Mouse (Mus musculus) urinary bladder, postnatal 25 days (tissue): ENCODE results near the gene Gabrg3.

Source experiments
- DNase-seq: peaks from one replicate; pipeline ENCODE4 v3.0.0; 2022; ENCODE audit warnings: low spot score

The Gabrg3 gene

DNA sequence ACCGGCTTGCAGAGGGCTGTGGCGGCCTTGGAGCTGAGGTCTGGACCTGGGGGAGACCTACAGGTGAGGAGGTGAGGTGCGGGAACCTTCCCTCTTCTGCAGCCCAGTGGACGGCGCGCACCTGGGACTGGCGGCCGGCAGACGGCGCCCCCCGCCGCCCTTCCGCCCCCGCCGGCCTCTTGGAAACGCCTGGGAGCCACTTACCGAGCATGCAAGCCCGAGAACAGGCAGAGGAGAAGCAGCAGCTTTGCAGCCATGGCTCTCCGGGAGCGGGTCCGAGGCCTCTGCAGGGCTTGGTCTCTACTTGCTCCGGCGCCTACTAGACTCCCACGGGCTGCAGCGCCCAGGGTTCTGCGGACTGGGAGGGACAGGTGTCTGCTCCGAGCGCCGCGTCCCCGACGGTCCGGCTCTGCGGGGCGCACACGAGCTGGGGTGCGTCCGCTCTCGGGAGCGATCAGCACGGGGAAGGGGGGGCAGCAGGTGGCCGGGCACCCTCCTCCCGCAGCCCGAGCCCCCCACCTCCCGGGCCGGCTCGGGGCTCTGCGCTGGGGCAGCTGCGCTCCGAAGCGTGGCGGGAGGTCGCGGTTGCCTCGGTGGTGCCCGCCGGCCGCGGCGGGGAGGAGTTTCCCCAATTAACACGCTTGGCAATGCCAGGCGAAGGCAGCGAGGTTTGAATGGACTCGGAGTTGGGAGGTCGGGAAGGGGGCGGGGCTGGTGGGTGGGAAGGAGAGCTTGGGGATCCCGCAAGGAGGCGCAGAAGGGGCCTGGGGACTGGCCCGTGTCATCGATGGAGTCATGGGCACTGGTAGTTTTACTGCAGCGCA lies at the start of gene Gabrg3:
Gabrg3 (minus strand) TSS at position 672 of the 824 bp plus-strand sequence.
- no peak for DNase-seq

GRCm38 (mm10) chr7:57422675-57423074 lies 35.7 kb upstream of the Gabrg3 start:
- DNase-seq, result no peak

GRCm38 (mm10) chr7:57421044-57421443 lies 34.1 kb upstream of the Gabrg3 start:
- DNase-seq, result no peak

DNA sequence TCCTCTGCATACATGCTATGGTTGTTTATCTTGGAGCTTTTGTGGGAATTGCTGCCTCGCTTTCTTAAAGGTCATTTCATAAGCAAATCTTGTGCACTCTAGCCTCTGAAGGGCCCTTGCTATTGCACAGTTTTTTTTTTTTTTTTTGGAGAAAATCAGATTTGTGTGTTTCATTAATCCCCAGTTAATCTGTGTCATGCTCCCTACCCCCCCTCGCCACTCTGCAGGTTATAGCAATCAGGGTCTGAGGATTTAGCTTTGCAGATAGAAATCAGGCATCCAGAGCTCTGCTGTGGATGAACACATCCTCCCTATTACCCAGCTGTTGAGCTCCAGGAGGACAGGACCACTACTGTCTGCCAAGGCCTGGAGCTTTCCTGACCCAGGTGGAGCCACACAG lies 32.4 kb upstream of the Gabrg3 start, which contains the start of gene Gabrb3:
Gabrb3 (plus strand) TSS at position 301 of the 400 bp plus-strand sequence.
- DNase-seq, result no peak

DNA sequence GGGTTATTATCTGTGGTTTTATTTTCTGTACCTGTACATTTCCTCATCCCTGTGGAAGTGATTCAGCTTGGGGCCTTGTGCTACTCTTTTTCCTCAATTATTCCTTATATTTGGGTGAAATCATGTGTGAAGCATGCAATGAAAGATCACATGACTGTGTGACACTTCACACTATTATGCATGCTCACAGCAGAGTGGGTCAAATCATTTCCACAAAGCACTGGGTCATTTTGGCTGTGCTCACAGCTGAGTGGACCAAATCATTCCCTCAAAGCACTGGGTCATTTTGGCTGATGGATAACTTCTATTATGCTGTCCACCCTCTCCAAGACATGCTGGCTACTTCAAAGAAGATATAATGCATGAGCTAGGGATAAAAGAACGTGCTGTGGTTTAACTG lies 25.9 kb upstream of the Gabrg3 start:
- DNase-seq, result no peak

DNA sequence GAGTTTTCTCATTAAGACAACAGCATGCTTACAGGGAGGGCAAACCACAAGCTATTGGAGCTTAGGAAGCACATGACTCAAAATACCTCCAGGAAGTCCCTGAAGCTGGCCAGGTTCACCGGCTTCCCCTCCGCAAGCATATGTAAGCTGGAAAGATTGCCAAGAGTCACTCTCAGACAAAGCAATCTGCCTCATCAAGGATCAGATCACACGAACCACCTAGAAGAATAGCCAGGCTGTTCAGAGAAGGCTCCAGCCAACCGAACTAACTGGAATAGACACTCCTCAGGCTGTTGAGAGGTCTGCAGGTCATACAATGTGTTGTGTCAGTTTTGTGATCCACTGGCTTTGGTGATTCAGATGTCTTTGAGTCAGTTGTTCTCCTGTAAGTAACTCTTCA lies 24.2 kb upstream of the Gabrg3 start:
- DNase-seq, result no peak

DNA sequence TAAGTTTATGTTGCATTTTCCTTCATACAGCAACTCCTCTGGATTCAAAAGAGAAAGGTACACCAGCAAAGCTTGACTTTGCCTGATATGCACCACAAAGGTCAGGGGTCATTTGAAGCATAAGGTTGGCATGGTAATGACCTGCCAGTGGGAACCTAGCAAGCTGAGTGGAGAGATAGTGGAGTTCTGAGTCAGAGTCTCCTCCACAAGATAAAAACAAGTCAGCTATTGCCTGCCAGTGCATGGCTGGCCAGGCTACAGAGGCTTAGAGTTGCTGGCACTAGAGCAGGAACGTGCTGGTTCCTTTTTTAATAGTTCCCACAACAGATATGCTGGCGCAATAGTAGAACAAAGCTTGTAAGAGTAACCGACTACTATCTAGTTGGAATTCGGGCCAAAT lies 6.6 kb upstream of the Gabrg3 start:
- no peak for DNase-seq

- DNase-seq, result no peak
Observed at GRCm38 (mm10) chr7:57390046-57390445, 3.1 kb upstream of the Gabrg3 start.

- DNase-seq, result no peak
Observed at GRCm38 (mm10) chr7:57387341-57387654, 310 bp upstream of the Gabrg3 start.

DNA sequence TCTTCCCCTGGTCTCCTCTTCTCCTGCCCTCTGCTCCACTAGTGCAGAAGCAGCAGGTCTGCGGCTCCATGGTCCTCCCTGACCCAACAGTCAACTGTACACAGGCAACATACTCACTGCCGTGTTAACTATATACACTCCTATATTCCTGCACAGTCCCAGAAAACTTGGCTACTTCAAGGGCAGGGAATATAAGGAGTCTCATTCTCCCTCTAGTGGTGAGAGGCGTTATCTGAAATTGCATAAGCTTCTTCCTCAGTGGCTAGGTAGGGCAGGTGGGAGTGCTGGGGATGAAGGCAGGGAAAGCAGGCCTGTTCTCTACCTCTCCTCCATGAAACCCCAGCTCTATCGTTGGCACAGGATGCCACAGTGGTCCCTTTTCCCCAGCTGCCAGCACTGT lies 2.9 kb downstream of the Gabrg3 start:
- DNase-seq, result no peak

GRCm38 (mm10) chr7:57366013-57366390 lies 21.0 kb downstream of the Gabrg3 start:
- no peak for DNase-seq

DNA sequence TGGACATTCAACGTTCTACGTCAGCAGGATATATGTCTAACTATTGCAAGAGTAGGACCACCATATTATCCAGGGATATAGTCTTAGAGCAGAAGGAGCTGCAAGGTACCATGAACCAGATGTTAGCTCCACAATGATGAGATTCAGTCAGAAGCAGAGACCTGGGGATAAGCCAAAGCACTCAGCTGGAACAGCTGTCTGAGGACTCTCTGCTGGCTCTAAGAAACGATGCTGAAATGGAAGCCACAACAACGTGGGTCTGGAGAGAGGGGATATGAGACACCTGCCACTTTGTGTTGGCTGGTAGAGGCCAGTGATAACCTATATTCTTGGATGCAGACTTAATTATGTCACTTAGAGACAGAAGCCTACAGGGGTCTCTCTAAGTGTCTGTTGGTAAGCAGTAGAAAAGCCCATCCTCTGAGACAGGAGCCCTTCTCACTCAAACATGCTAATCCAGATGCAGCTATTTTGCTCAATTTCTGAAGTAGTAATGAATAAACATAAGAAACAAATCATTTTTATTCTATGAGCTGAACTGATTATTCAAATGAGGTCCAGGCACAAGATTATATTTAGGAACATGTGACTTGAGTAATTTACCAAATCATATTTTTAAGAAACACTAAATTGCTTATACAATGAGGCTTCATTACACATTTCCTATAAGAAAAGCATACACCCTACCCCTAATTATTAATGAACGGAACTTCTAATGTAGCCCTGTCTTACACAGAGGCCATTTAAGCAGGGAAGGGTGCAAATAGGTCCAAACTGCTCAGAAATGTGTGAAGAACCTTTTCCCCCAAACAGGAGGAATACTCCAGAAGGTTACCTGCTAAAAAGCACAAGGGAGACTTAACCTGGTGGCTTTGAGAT lies 21.6 kb downstream of the Gabrg3 start:
- no peak for DNase-seq

- no peak for DNase-seq
Observed at GRCm38 (mm10) chr7:57363812-57364211, 23.2 kb downstream of the Gabrg3 start.

DNA sequence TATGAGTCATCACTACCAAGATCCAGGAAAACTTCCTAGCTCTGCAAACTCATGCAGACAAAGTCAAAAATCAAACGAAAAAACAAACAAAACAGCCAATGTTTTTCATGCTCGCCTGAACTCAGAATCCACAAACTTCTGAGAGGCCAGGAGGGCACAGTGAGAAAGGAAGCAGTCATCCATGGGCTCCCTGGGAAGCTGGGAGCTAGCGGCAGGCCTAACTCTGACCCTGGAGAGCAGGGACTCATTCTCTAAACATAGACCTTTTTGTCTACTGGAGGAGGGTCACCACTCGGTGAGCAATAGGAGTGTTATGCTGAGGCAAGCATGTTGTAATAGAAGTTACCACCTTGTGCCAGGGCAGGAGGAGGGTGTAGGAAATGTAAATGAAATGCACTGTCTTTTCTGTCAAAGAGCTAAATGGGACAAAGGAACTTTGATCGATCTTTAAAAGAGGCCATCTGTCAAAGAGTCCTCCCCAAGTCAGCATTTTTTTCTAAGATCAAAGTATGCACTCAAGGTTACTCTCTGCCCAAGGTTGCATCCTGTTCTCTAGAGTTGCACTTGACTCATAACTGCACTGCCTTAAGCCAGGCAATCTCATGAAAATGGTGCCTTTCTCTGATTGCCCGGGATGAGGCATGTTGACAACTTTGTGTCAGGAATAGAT lies 29.0 kb downstream of the Gabrg3 start:
- no peak for DNase-seq

- no peak for DNase-seq
Observed at GRCm38 (mm10) chr7:57356565-57357301, 30.3 kb downstream of the Gabrg3 start.

- no peak for DNase-seq
Observed at GRCm38 (mm10) chr7:57348774-57349173, 38.2 kb downstream of the Gabrg3 start.

- no peak for DNase-seq
Observed at GRCm38 (mm10) chr7:57341910-57342309, 45.1 kb downstream of the Gabrg3 start.

DNA sequence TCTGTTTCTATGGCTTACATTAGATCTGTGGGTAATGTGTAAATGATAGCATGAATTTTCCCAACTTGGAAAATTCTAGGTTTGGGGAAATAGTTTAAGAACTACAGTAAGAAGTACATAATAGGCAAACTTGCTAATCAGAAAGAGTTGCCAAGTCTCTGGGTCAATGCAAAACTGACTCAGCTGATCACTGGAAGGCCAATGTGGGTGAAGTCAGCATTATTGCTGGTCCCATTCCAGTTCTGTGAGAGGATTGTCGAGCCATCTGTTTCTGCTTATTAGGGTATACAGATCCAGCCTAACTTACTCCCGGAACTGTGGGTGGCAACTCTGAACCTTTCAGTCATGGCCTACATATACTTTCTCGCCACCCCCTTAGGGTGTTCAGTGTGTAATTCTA lies 55.8 kb downstream of the Gabrg3 start:
- no peak for DNase-seq

- DNase-seq, result no peak
Observed at GRCm38 (mm10) chr7:57330240-57330639, 56.7 kb downstream of the Gabrg3 start.

DNA sequence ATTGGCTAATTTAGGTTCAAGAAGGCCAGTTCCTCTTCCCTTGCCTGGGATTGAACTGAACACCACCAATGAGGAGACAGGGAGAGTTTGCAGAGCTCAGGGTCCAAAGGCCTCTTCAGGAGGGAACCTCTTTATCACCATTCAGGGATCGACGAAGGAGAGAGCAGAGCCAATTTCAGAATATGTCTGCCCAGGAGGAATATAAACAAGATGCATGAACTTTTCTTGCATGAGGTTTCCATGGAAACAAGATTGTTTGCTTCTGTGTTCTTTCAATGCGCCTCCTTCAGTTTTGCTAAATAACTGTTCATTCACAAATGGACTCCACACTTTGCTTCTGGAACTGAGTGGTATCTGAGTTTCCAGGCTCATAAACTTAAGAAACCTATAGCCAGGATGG lies 62.5 kb downstream of the Gabrg3 start:
- no peak for DNase-seq

DNA sequence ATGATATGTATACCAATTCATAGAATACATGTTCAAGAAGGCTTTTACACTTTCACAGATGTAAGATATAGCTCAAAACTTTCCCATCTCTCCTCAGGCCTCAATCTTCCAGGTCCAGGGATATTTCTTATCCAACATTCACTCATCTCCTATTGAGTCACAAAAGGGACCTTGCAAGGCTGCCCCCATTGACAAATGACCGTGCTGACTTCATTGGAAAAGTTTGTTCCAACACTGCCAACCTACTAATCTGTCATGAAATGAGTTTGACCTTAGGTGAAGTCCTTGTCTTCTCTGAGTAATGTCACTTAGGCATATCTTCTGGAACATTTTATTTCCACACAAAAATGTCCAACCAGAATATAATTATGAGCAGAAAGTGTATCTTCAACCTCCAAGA lies 64.9 kb downstream of the Gabrg3 start:
- no peak for DNase-seq

GRCm38 (mm10) chr7:57314971-57315370 lies 72.0 kb downstream of the Gabrg3 start:
- no peak for DNase-seq
